Mouse (Mus musculus) kidney, embryonic 16.5 days (tissue): Measurements from ENCODE around the gene Kiss1r. TPM values are rescaled to one million over a fixed set of nuclear protein-coding genes. Genes with fewer than 3 reads are reported as not detected.

Experiments used
- ATAC-seq: fragments of 200-750 bp; cut with Nextera tagmentation; 2 replicates; pipeline ENCODE4 v1.8.0; 2017; ENCODE audit warnings: moderate TSS enrichment; ENCODE audit not compliant: low FRiP score, low TSS enrichment
- H3K27ac ChIP-seq: fragments of 300-500 bp; sonication (generic); 2 replicates; pipeline ENCODE4 v1.5.1; 2014; ENCODE audit warnings: low read length
- H3K27me3 ChIP-seq: fragments of 300-500 bp; sonication (generic); 2 replicates; pipeline ENCODE4 v1.6.1; 2014; ENCODE audit warnings: low read length, control low read depth, mixed read lengths; ENCODE audit not compliant: insufficient read depth
- H3K36me3 ChIP-seq: fragments of 300-500 bp; sonication (generic); 2 replicates; pipeline ENCODE4 v1.6.1; 2014; ENCODE audit warnings: low read length, control low read depth, mixed read lengths; ENCODE audit not compliant: insufficient read depth
- H3K4me1 ChIP-seq: fragments of 300-500 bp; sonication (generic); 2 replicates; pipeline ENCODE4 v1.6.1; 2014; ENCODE audit warnings: low read length, control low read depth, mixed read lengths; ENCODE audit not compliant: insufficient read depth
- H3K4me2 ChIP-seq: fragments of 300-500 bp; sonication (generic); replicated peaks from 2 replicates; pipeline ENCODE4 v1.6.1; 2014; ENCODE audit warnings: low read depth, low read length
- H3K4me3 ChIP-seq: fragments of 300-500 bp; sonication (generic); 2 replicates; pipeline ENCODE4 v1.5.1; 2014; ENCODE audit warnings: mild to moderate bottlenecking, low read length
- H3K9ac ChIP-seq: fragments of 300-500 bp; sonication (generic); replicated peaks from 2 replicates; pipeline ENCODE4 v1.6.1; 2014; ENCODE audit warnings: low read length
- H3K9me3 ChIP-seq: fragments of 300-500 bp; sonication (generic); 2 replicates; pipeline ENCODE4 v1.6.1; 2016; ENCODE audit warnings: low read length, control low read depth
- WGBS: fragments of 180-500 bp; shearing (Covaris S2); extraction: QIAGEN DNeasy Blood & Tissue Kit; methylation state at CpG from one replicate; pipeline ENCODE4 v1.1.7; 2014; 5-methylcytosine and 5-hydroxymethylcytosine counted together
- polyA plus RNA-seq: library from polyadenylated mRNA; unstranded; fragments of >200 nt; fragmentation: Nextera tagmentation; extraction: Ambion mirVana; gene quantifications from 2 replicates; pipeline ENCODE4 v1.2.1, GENCODE M21; 2015

Gene Kiss1r
- polyA plus RNA-seq, 1 experiment from 2014 or later, result 2.1 TPM

GRCm38 (mm10) chr10:79920056-79920890 lies 3.5 kb downstream of the Kiss1r start:
- H3K27ac ChIP-seq, result no peak overlapping the region
- WGBS, result 19% methylated on average over 26 of the region's 26 CpGs
- H3K4me2 ChIP-seq, result peak overlapping the region; percentile 50
- H3K9ac ChIP-seq, result no peak overlapping the region; the same call in 1 of the 2 replicates
- ATAC-seq, result no peak
- H3K4me3 ChIP-seq, result peak overlapping the region; percentile 39
- peaks cover 62% of the 10 kb centered on the region for H3K27me3 ChIP-seq
- peaks cover 47% of the 10 kb centered on the region for H3K4me1 ChIP-seq
- no peaks in the 10 kb centered on the region for H3K36me3 ChIP-seq
- H3K9me3 ChIP-seq, result no peaks in the 10 kb centered on the region

- Histone ChIP-seq H3K4me2 (peak within 1 kb of the TSS; percentile 50), H3K4me1 (peaks cover 46% of the 10 kb centered on the region), H3K9me3 (no peaks in the 10 kb centered on the region), H3K4me3 (peak within 1 kb of the TSS; percentile 39), H3K27me3 (peaks cover 62% of the 10 kb centered on the region), H3K36me3 (no peaks in the 10 kb centered on the region), H3K27ac (no peak within 1 kb of the TSS), H3K9ac (peak within 1 kb of the TSS; percentile 45)
- 4% methylated on average over 36 of the region's 41 CpGs for WGBS
- ATAC-seq, result no peak
Measured at GRCm38 (mm10) chr10:79920958-79921535, 4.3 kb downstream of the Kiss1r start, which contains the start of gene R3hdm4. Gene R3hdm4 (minus strand): TSS chr10:79921208.

- no peak overlapping the region for H3K27ac ChIP-seq
- no peaks in the 10 kb centered on the region for H3K36me3 ChIP-seq
- H3K4me2 ChIP-seq, result peak overlapping the region; percentile 50
- peaks cover 48% of the 10 kb centered on the region for H3K4me1 ChIP-seq
- H3K27me3 ChIP-seq, result peaks cover 62% of the 10 kb centered on the region
- ATAC-seq, result no peak
- no peaks in the 10 kb centered on the region for H3K9me3 ChIP-seq
- peak overlapping the region; percentile 39 for H3K4me3 ChIP-seq
- H3K9ac ChIP-seq, result peak overlapping the region; percentile 45
- 1% methylated on average over 34 of the region's 34 CpGs for WGBS
Measured at GRCm38 (mm10) chr10:79921572-79921971, 4.8 kb downstream of the Kiss1r start.

GRCm38 (mm10) chr10:79924998-79925784 lies 8.4 kb downstream of the Kiss1r start:
- ATAC-seq, result no peak
- Histone ChIP-seq H3K4me1 (peaks cover 46% of the 10 kb centered on the region), H3K4me2 (peak overlapping the region; percentile 95; the same call in 1 of the 2 replicates), H3K4me3 (no peak overlapping the region), H3K27me3 (peaks cover 33% of the 10 kb centered on the region), H3K27ac (no peak overlapping the region), H3K9ac (no peak overlapping the region), H3K9me3 (no peaks in the 10 kb centered on the region), H3K36me3 (no peaks in the 10 kb centered on the region)
- WGBS, result 11% methylated on average over 29 of the region's 29 CpGs

GRCm38 (mm10) chr10:79925785-79926490 lies 9.2 kb downstream of the Kiss1r start:
- Histone ChIP-seq H3K4me2 (peak overlapping the region; percentile 95), H3K4me3 (peak overlapping the region; percentile 99), H3K9ac (peak overlapping the region; percentile 94), H3K36me3 (peaks cover 4% of the 10 kb centered on the region), H3K4me1 (peaks cover 44% of the 10 kb centered on the region), H3K27ac (peak overlapping the region; percentile 82), H3K9me3 (no peaks in the 10 kb centered on the region), H3K27me3 (peaks cover 25% of the 10 kb centered on the region)
- peak; percentile 8; the same call in 1 of the 2 replicates for ATAC-seq
- 10% methylated on average over 14 of the region's 15 CpGs for WGBS

- Histone ChIP-seq H3K4me1 (peaks cover 45% of the 10 kb centered on the region), H3K9me3 (no peaks in the 10 kb centered on the region), H3K27ac (peak within 1 kb of the TSS; percentile 98), H3K27me3 (peaks cover 18% of the 10 kb centered on the region), H3K36me3 (peaks cover 11% of the 10 kb centered on the region), H3K4me2 (peak within 1 kb of the TSS; percentile 95), H3K4me3 (peak within 1 kb of the TSS; percentile 99), H3K9ac (peak within 1 kb of the TSS; percentile 94)
- under 1% methylated on average over 63 of the region's 63 CpGs for WGBS
- ATAC-seq, result peak; percentile 62
Measured at GRCm38 (mm10) chr10:79926491-79927323, 9.9 kb downstream of the Kiss1r start, which contains the start of gene Arid3a. Gene Arid3a (plus strand): TSS chr10:79927043.

GRCm38 (mm10) chr10:79927324-79928029 lies 10.7 kb downstream of the Kiss1r start:
- ATAC-seq, result peak; percentile 31
- peaks cover 51% of the 10 kb centered on the region for H3K4me1 ChIP-seq
- peaks cover 18% of the 10 kb centered on the region for H3K36me3 ChIP-seq
- peak overlapping the region; percentile 99 for H3K4me3 ChIP-seq
- H3K4me2 ChIP-seq, result peak overlapping the region; percentile 95
- under 1% methylated on average over 54 of the region's 54 CpGs for WGBS
- H3K9ac ChIP-seq, result peak overlapping the region; percentile 94
- H3K9me3 ChIP-seq, result no peaks in the 10 kb centered on the region
- H3K27ac ChIP-seq, result peak overlapping the region; percentile 98
- peaks cover 10% of the 10 kb centered on the region; the same call in 1 of the 2 replicates for H3K27me3 ChIP-seq

GRCm38 (mm10) chr10:79928030-79928694 lies 11.4 kb downstream of the Kiss1r start:
- peaks cover 19% of the 10 kb centered on the region for H3K36me3 ChIP-seq
- H3K4me3 ChIP-seq, result peak overlapping the region; percentile 99
- peak overlapping the region; percentile 95 for H3K4me2 ChIP-seq
- H3K27me3 ChIP-seq, result peaks cover 3% of the 10 kb centered on the region; the same call in 1 of the 2 replicates
- under 1% methylated on average over 24 of the region's 29 CpGs for WGBS
- H3K9me3 ChIP-seq, result no peaks in the 10 kb centered on the region
- H3K9ac ChIP-seq, result peak overlapping the region; percentile 94
- peak overlapping the region; percentile 98 for H3K27ac ChIP-seq
- peaks cover 58% of the 10 kb centered on the region for H3K4me1 ChIP-seq
- no peak for ATAC-seq
